Mouse (Mus musculus): ENCODE results near the gene Tesmin. TPM values are rescaled to one million over a fixed set of nuclear protein-coding genes. Genes with fewer than 3 reads are reported as not detected.
A peak's percentile ranks its signal among the peaks of the same experiment; 100 is the strongest.

Tesmin gene
- polyA plus RNA-seq, 1 experiment from 2014 or later = 0.37 TPM

GRCm38 (mm10) chr19:3449248-3449647 lies 60.6 kb downstream of the Tesmin start:
- Histone ChIP-seq H3K4me2 (replicated peaks) (no peak overlapping the region), H3K27ac (no peak overlapping the region), H3K4me1 (0 out of 2 replicates have a peak, but pooled peaks cover 4% of the 10 kb centered on the region), H3K4me3 (no peak overlapping the region), H3K9ac (0 out of 2 replicates have a peak overlapping the region, but pooled peaks have one; percentile 2), H3K36me3 (peaks cover 8% of the 10 kb centered on the region), H3K9me3 (no peaks in the 10 kb centered on the region), H3K27me3 (no peaks in the 10 kb centered on the region)
- ATAC-seq (ENCODE audit: insufficient number of reproducible peaks, insufficient read depth, low FRiP score, low TSS enrichment) = no peak
- WGBS = 78% methylated on average over 3 of the region's 3 CpGs

- Histone ChIP-seq H3K27me3 (no peaks in the 10 kb centered on the region), H3K4me1 (0 out of 2 replicates have a peak, but pooled peaks cover 4% of the 10 kb centered on the region), H3K36me3 (peaks cover 21% of the 10 kb centered on the region), H3K27ac (no peak overlapping the region), H3K9ac (no peak overlapping the region), H3K4me3 (no peak overlapping the region), H3K4me2 (replicated peaks) (no peak overlapping the region), H3K9me3 (no peaks in the 10 kb centered on the region)
- 89% methylated on average over 3 of the region's 3 CpGs for WGBS
- ATAC-seq (ENCODE audit: insufficient number of reproducible peaks, insufficient read depth, low FRiP score, low TSS enrichment) = no peak
These were observed 62.1 kb downstream of the Tesmin start for GRCm38 (mm10) chr19:3450714-3451113.

GRCm38 (mm10) chr19:3451170-3451569 lies 62.5 kb downstream of the Tesmin start:
- no peak overlapping the region for H3K27ac ChIP-seq
- no peaks in the 10 kb centered on the region for H3K9me3 ChIP-seq
- H3K4me2 ChIP-seq (replicated peaks) = no peak overlapping the region
- 26% methylated on average over 6 of the region's 6 CpGs for WGBS
- ATAC-seq (ENCODE audit: insufficient number of reproducible peaks, insufficient read depth, low FRiP score, low TSS enrichment) = peak; percentile 25; the same call in 1 of the 2 replicates
- no peaks in the 10 kb centered on the region for H3K27me3 ChIP-seq
- 0 out of 2 replicates have a peak, but pooled peaks cover 4% of the 10 kb centered on the region for H3K4me1 ChIP-seq
- H3K4me3 ChIP-seq = no peak overlapping the region
- no peak overlapping the region for H3K9ac ChIP-seq
- peaks cover 26% of the 10 kb centered on the region for H3K36me3 ChIP-seq

- WGBS = 56% methylated on average over 6 of the region's 6 CpGs
These were observed 63.0 kb downstream of the Tesmin start for GRCm38 (mm10) chr19:3451649-3452048.

More at GRCm38 (mm10) chr19:3451649-3452048, 63.0 kb downstream of the Tesmin start:
- no peaks in the 10 kb centered on the region for H3K9me3 ChIP-seq
- H3K4me3 ChIP-seq = no peak overlapping the region
- H3K4me1 ChIP-seq = 0 out of 2 replicates have a peak, but pooled peaks cover 4% of the 10 kb centered on the region
- H3K27ac ChIP-seq = no peak overlapping the region
- H3K4me2 ChIP-seq (replicated peaks) = no peak overlapping the region
- H3K36me3 ChIP-seq = peaks cover 29% of the 10 kb centered on the region
- no peaks in the 10 kb centered on the region for H3K27me3 ChIP-seq
- ATAC-seq (ENCODE audit: insufficient number of reproducible peaks, insufficient read depth, low FRiP score, low TSS enrichment) = no peak
- H3K9ac ChIP-seq = no peak overlapping the region

Other genes with a start within 250 kb of the Tesmin start
- gene Mrpl21, start 106.0 kb upstream of the Tesmin start, polyA plus RNA-seq (2016; fragmentation: Nextera tagmentation; extraction: Ambion mirVana) = 133 and 135 TPM in 2 replicates
- 12.7 and 13.8 TPM in 2 replicates for gene Ighmbp2, start 105.8 kb upstream of the Tesmin start, polyA plus RNA-seq (2016; fragmentation: Nextera tagmentation; extraction: Ambion mirVana)
- 12.3 and 13.0 TPM in 2 replicates for gene Cpt1a, start 66.5 kb upstream of the Tesmin start, polyA plus RNA-seq (2016; fragmentation: Nextera tagmentation; extraction: Ambion mirVana)
- 10.5 and 17.0 TPM in 2 replicates for gene Gal, start 25.7 kb downstream of the Tesmin start, polyA plus RNA-seq (2016; fragmentation: Nextera tagmentation; extraction: Ambion mirVana)
- gene Ppp6r3, start 186.9 kb downstream of the Tesmin start, polyA plus RNA-seq (2016; fragmentation: Nextera tagmentation; extraction: Ambion mirVana) = 70.7 and 74.8 TPM in 2 replicates